Mouse (Mus musculus) lung, adult 2 months (tissue): ENCODE data around the gene Mrap2. TPM values are rescaled to one million over a fixed set of nuclear protein-coding genes. Genes with fewer than 3 reads are reported as not detected.
"Not testable (repeated sequence)": the region's sequence is repeated elsewhere in the genome, so short reads cannot be mapped to it uniquely, and the experiment has no call there.

Source experiments
- DNase-seq: peaks from one replicate; pipeline ENCODE4 v3.0.0; 2022
- H3K4me1 ChIP-seq: fragments of 200-500 bp; 2 replicates; pipeline ENCODE4 v1.6.1; 2011; ENCODE audit warnings: low read length; ENCODE audit not compliant: control insufficient read depth, insufficient read depth
- H3K4me3 ChIP-seq: fragments of 200-500 bp; replicated peaks from 2 replicates; pipeline ENCODE3; 2011; ENCODE audit warnings: low read depth, mild to moderate bottlenecking, control low read depth, low read length; ENCODE audit errors: extremely low read depth
- CTCF ChIP-seq: fragments of 200-500 bp; IDR thresholded peaks from 2 replicates; pipeline ENCODE4 v1.5.1; 2011; ENCODE audit warnings: mild to moderate bottlenecking, low read length, control low read depth; ENCODE audit not compliant: insufficient read depth
- POLR2A ChIP-seq: fragments of 200-500 bp; IDR thresholded peaks from 2 replicates; pipeline ENCODE4 v1.6.1; 2011; ENCODE audit warnings: low read depth, mild to moderate bottlenecking, control low read depth, low read length, borderline replicate concordance; ENCODE audit errors: extremely low read depth
- WGBS: fragments of 180-500 bp; shearing (Covaris S2); methylation state at CpG from one replicate; pipeline ENCODE4 v1.1.7; 2018; 5-methylcytosine and 5-hydroxymethylcytosine counted together
- polyA plus RNA-seq: library from polyadenylated mRNA; depleted of rRNA; stranded (reverse); fragments of >200 nt; gene quantifications from 2 replicates; pipeline ENCODE4 v1.2.3, GENCODE M21; 2012; rRNA removed

Gene Mrap2
- polyA plus RNA-seq, result 0.07 TPM in 1 of 2 replicates, not detected in the other

DNA sequence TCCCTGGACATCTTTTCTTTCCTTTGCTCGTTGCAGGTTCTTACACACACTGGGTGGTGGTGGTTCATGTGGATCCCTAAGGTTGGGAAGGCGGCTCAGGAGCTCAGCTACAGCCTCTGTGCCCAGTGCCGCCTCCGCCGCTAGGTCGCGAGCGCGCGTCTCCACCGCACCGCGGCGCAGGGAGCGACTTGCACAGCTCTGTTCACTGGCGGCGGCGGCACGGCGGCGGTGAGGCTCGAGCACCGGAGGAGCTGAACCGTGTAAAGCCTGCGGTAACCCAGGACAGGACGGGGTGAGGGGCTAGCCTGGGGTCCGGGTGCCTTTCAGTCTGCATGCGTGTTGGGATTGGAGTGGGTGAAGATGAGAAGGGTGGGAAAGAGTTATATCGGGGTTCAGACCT lies at the start of gene Mrap2:
Gene Mrap2 (plus strand): TSS at position 201 of the 400 bp plus-strand sequence.
- no peak within 1 kb of the TSS for H3K4me3 ChIP-seq
- DNase-seq, result peak; percentile 16
- TF ChIP-seq POLR2A, result no peak
- no peak for TF ChIP-seq CTCF
- 2% methylated on average over 29 of the region's 29 CpGs for WGBS
- no peaks in the 10 kb centered on the region for H3K4me1 ChIP-seq

DNA sequence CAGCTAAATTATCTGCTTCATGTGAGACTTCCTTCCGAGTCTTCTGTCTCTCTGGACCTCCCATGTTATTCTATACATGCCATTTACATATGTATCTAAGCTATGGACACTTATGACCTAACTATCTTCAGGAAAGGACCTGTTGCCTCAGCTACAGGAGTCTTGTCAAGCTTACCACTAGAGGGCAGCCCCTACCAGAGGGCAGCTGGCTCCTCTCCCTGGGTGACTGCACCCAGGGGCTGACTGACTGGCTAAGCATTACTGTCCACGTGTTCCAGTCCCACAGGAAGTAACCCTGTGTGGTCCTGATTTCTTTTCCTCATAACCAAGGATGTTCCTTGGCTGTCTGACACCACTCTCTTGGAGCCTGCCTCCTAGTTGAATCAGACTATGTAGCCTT lies 46.1 kb upstream of the Mrap2 start:
- Histone ChIP-seq H3K4me1 (no peaks in the 10 kb centered on the region), H3K4me3 (no peak overlapping the region)
- TF ChIP-seq POLR2A (no peak), CTCF (peak; percentile 43; the same call in 1 of the 2 replicates)
- peak; percentile 13 for DNase-seq
- 33% methylated on average over 2 of the region's 2 CpGs for WGBS

DNA sequence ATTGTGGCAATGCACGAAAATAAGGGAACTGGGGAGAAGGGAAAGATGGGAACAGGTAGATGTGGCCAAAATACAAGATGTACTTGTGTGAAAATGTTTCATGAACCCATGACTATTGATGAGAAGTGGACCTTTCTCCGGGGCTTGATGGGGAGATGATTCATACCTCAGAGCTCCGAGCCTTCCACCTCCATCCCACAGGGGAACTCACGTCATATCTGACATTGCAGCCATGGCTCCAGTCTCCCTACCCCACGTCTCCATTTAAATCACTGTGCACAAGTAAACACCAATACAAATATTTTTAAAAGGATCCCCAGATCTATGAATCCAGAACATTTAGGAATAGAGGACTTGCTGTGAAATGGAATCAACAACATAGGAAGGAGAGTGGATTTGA lies 29.1 kb upstream of the Mrap2 start:
- 73% methylated on average over 5 of the region's 5 CpGs for WGBS

DNA sequence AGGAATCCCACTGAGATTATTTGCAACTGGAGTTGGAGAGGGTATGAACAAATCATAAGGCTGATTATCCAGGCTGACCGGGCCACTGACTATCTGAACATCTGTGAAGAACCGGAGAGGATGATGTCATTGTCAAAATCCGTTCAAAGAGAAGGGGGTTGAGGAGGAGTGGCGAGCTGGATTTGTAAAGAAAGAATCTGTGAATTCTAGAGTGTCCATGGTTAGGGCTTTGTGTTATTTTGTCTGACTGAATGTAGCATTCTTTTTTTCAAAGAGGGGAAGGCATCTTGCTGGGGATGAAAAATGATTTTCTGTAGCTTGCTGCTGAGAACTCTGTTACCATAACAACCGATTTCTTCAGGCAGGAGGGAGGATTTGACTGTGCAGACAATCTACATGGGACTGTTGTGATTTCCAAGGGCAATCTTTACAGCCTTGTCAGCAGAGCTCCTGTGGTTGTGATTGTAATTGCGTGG lies 28.6 kb upstream of the Mrap2 start:
- no peak for DNase-seq
- no peaks in the 10 kb centered on the region for H3K4me1 ChIP-seq
- H3K4me3 ChIP-seq, result no peak overlapping the region
- 55% methylated on average over 6 of the region's 6 CpGs for WGBS
- no peak for TF ChIP-seq POLR2A
- TF ChIP-seq CTCF, result no peak

More for the DNA sequence above, 29.1 kb upstream of the Mrap2 start:
- H3K4me3 ChIP-seq, result no peak overlapping the region
- no peak for DNase-seq
- no peaks in the 10 kb centered on the region for H3K4me1 ChIP-seq
- TF ChIP-seq CTCF (no peak), POLR2A (no peak)

DNA sequence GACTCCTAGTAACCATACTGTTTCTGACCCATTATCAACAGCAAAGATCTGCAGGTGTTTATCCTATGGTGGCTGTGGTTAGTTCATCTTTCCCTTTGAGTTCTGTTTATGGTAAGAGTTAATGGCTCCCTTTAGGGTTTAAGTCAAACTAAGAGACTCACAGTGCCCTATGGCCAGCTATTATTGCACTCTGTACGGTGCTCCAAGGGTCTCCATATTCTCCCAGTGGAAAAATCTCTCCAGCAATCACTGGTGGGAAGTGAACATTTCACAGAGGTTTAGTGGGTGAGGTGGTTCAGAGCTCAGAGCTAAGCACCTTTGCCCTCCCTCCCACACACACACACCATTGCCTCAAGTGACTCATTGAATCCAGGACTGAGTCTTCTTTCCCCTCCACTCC lies 28.1 kb upstream of the Mrap2 start:
- WGBS, result 89% methylated on average over 1 of the region's 1 CpGs
- Histone ChIP-seq H3K4me1 (no peaks in the 10 kb centered on the region), H3K4me3 (no peak overlapping the region)
- DNase-seq, result no peak
- TF ChIP-seq CTCF (no peak), POLR2A (no peak)

DNA sequence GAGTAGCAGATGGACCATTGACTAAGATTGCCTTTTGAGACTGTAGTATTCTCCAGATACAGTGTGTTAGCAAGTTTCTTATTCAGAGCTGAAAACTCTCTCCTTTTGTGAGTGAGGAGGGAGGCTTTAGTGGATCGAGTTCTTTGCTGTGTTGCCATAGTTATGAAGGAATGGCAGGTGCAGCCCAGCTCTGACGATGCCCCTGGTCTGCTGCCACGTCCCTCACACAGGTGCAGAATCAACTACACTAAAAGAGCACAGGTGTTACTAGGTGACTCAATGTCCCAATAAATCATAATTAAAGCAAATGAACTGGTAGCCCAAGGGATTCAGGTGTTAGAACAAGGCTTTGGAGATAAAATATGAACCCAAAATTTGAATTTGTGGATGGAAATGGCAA lies 25.1 kb upstream of the Mrap2 start:
- no peak for DNase-seq
- no peak overlapping the region for H3K4me3 ChIP-seq
- no peak for TF ChIP-seq POLR2A
- no peak for TF ChIP-seq CTCF
- H3K4me1 ChIP-seq, result no peaks in the 10 kb centered on the region
- 67% methylated on average over 3 of the region's 3 CpGs for WGBS

DNA sequence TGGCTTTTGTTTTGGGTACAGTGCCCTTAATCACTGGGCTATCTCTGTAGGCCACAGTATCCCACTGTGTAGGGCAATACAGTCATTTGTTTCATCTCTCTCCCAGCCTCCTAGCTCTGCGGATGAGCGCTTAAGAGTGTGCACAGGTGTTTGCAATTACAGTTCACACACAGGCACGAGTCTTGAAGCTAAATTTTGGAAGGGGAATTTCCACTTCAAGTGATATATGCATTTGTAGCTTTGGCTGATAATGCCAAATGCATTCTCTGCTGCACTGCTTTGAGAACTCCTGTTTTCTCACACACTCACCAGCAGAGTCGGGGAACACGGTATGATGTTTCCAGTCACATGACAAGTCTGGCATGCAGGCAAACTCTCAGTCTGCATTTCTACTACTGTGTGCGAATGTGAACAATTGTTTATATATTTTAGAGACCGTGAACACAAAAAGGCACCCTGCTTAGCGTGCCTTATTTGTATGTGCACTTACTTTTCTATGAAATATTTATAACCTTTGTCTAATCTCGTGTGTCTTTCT lies 22.1 kb upstream of the Mrap2 start:
- no peak for DNase-seq
- no peak for TF ChIP-seq CTCF
- no peak for TF ChIP-seq POLR2A
- no peaks in the 10 kb centered on the region for H3K4me1 ChIP-seq
- H3K4me3 ChIP-seq, result no peak overlapping the region
- 59% methylated on average over 9 of the region's 9 CpGs for WGBS

DNA sequence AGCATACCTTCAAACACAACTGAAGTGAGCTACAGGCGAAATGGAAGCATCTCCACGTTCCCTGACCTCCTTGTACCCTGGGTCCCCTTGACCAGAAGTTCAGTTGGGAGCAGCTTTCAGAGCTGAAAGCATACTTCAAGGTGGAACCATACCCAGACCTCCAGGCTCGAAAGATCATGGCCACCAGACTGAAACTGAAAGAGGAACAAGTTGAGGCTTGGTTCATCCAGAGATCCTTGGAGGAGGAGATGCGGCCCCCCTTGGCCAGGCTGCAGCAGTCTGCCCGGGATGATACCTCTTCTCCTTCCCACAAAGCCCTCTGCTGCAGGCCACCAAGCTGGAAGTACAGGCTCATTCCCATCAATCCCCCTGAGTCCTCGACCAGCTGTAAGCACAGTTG lies 17.1 kb upstream of the Mrap2 start:
- 73% methylated on average over 6 of the region's 6 CpGs for WGBS
- DNase-seq, result not testable (repeated sequence)

DNA sequence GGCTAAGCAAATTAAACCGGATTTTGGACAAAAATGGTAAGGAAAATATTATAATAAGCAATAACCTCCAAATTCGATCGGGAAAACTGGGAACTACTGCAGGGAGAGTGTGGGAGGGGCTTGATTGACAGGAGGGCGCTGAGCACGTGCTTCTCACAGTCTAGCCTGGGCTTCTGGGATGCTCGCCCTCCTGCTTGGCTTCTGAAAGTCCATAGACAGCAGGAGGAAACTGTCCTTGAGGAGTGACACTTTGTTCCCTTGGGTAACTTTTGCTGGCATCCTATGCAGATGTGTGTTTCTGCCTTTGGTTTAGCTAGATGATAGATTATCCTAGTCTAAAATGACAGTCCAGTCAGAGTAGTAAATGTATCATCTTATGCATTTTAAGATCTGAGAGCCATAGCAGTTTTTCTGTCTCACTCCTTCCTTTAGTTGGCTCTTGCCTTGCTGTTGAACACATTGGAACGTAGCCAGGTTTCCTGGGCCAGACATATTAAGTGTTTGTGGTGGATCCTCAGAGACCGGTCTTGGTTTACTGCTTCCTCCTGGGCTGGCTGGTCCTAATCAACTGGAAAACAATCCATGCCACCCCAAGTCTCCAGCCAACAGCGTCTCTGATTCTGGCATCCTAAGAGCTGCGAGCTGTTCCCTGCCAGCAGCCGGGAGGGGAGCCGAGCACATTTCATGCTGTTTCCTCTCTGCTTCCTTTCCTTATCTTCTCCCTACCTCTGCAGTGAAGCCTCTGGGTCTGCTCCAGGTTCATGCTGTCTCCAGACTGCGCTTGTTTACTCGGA lies 8.1 kb upstream of the Mrap2 start:
- no peaks in the 10 kb centered on the region for H3K4me1 ChIP-seq
- 45% methylated on average over 14 of the region's 14 CpGs for WGBS
- DNase-seq, result no peak

More for the DNA sequence above, 17.1 kb upstream of the Mrap2 start:
- not testable (repeated sequence) for H3K4me3 ChIP-seq, H3K4me1 ChIP-seq

DNA sequence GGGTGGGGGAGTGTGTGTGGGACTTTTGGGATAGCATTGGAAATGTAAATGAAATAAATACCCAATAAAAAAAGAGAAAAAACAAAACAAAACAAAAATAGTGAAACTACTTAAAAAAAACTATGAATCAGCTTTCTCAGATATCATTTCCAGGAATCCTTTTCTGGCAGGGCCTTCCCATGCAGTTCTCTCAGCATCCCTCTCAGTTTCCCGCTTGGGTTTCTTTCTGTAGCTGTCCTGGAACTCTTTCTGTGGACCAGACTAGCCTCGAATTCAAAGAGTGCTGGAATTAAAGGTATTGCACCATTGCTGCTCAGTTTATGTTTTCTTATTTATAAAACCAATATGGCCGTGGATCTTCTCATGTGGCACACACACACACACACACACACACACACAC lies 1.0 kb upstream of the Mrap2 start:
- Histone ChIP-seq H3K4me3 (no peak overlapping the region), H3K4me1 (no peaks in the 10 kb centered on the region)
- WGBS, result 76% methylated on average over 3 of the region's 3 CpGs
- TF ChIP-seq POLR2A (no peak), CTCF (no peak)
- DNase-seq, result no peak

More for the DNA sequence above, 8.1 kb upstream of the Mrap2 start:
- no peak overlapping the region for H3K4me3 ChIP-seq
- TF ChIP-seq POLR2A (no peak), CTCF (no peak)
